Mouse (Mus musculus): ENCODE data around the gene Tmem184a. TPM values are rescaled to one million over a fixed set of nuclear protein-coding genes. Genes with fewer than 3 reads are reported as not detected.
A peak's percentile ranks its signal among the peaks of the same experiment; 100 is the strongest.

The Tmem184a gene
- total RNA-seq, 2 experiments from 2014 or later = 2.0 TPM; not detected in 1

- ATAC-seq (replicated peaks; ENCODE audit: low FRiP score, low TSS enrichment, poor library complexity, severe bottlenecking) = no peak
These were observed 3.3 kb downstream of the Tmem184a start for GRCm38 (mm10) chr5:139816445-139816844.

- ATAC-seq (replicated peaks; ENCODE audit: low FRiP score, low TSS enrichment, poor library complexity, severe bottlenecking) = no peak
These were observed 3.8 kb downstream of the Tmem184a start for GRCm38 (mm10) chr5:139815964-139816363.

- no peak for ATAC-seq (replicated peaks; ENCODE audit: low FRiP score, low TSS enrichment, poor library complexity, severe bottlenecking)
These were observed 5.7 kb downstream of the Tmem184a start for GRCm38 (mm10) chr5:139813963-139814381.

- no peak for ATAC-seq (replicated peaks; ENCODE audit: low FRiP score, low TSS enrichment, poor library complexity, severe bottlenecking)
These were observed 6.6 kb downstream of the Tmem184a start for GRCm38 (mm10) chr5:139813126-139813490.

- no peak for ATAC-seq (replicated peaks; ENCODE audit: low FRiP score, low TSS enrichment, poor library complexity, severe bottlenecking)
These were observed 7.2 kb downstream of the Tmem184a start for GRCm38 (mm10) chr5:139812398-139813125.

GRCm38 (mm10) chr5:139811677-139812397, 7.9 kb downstream of the Tmem184a start:
- ATAC-seq (replicated peaks; ENCODE audit: low FRiP score, low TSS enrichment, poor library complexity, severe bottlenecking) = peak; percentile 56

GRCm38 (mm10) chr5:139809397-139809796, 10.3 kb downstream of the Tmem184a start:
- ATAC-seq (replicated peaks; ENCODE audit: low FRiP score, low TSS enrichment, poor library complexity, severe bottlenecking) = peak; percentile 26; the same call in 1 of the 2 replicates

GRCm38 (mm10) chr5:139805924-139806323, 13.8 kb downstream of the Tmem184a start:
- ATAC-seq (replicated peaks; ENCODE audit: low FRiP score, low TSS enrichment, poor library complexity, severe bottlenecking) = no peak

- peak; percentile 43 for ATAC-seq (replicated peaks; ENCODE audit: low FRiP score, low TSS enrichment, poor library complexity, severe bottlenecking)
These were observed 15.1 kb downstream of the Tmem184a start for GRCm38 (mm10) chr5:139804573-139805111.

- peak; percentile 78 for ATAC-seq (replicated peaks; ENCODE audit: low FRiP score, low TSS enrichment, poor library complexity, severe bottlenecking)
These were observed 15.6 kb downstream of the Tmem184a start for GRCm38 (mm10) chr5:139804107-139804551.

- peak; percentile 28 for ATAC-seq (replicated peaks; ENCODE audit: low FRiP score, low TSS enrichment, poor library complexity, severe bottlenecking)
These were observed 16.1 kb downstream of the Tmem184a start for GRCm38 (mm10) chr5:139803601-139804102.

GRCm38 (mm10) chr5:139803165-139803564, 16.6 kb downstream of the Tmem184a start:
- 0 out of 2 replicates have a peak, but pooled peaks have one; percentile 5 for ATAC-seq (replicated peaks; ENCODE audit: low FRiP score, low TSS enrichment, poor library complexity, severe bottlenecking)

- no peak for ATAC-seq (replicated peaks; ENCODE audit: low FRiP score, low TSS enrichment, poor library complexity, severe bottlenecking)
These were observed 17.8 kb downstream of the Tmem184a start for GRCm38 (mm10) chr5:139801880-139802279.

- no peak for ATAC-seq (replicated peaks; ENCODE audit: low FRiP score, low TSS enrichment, poor library complexity, severe bottlenecking)
These were observed 18.5 kb downstream of the Tmem184a start for GRCm38 (mm10) chr5:139801231-139801630.

- no peak for ATAC-seq (replicated peaks; ENCODE audit: low FRiP score, low TSS enrichment, poor library complexity, severe bottlenecking)
These were observed 19.7 kb downstream of the Tmem184a start for GRCm38 (mm10) chr5:139799801-139800590.

GRCm38 (mm10) chr5:139799041-139799440, 20.7 kb downstream of the Tmem184a start:
- ATAC-seq (replicated peaks; ENCODE audit: low FRiP score, low TSS enrichment, poor library complexity, severe bottlenecking) = no peak

- no peak for ATAC-seq (replicated peaks; ENCODE audit: low FRiP score, low TSS enrichment, poor library complexity, severe bottlenecking)
These were observed 21.4 kb downstream of the Tmem184a start for GRCm38 (mm10) chr5:139798168-139798900.

- ATAC-seq (replicated peaks; ENCODE audit: low FRiP score, low TSS enrichment, poor library complexity, severe bottlenecking) = no peak
These were observed 22.1 kb downstream of the Tmem184a start for GRCm38 (mm10) chr5:139797473-139798167.

Data from megakaryocyte-erythroid progenitor cell, adult 5-6 weeks (primary cell).